Mouse (Mus musculus) kidney, adult 11 months (tissue): Measurements from ENCODE around the gene Chil4.
"Not testable (repeated sequence)": the region's sequence is repeated elsewhere in the genome, so short reads cannot be mapped to it uniquely, and the experiment has no call there.

Experiments
- DNase-seq: peaks from one replicate; pipeline ENCODE4 v3.0.0; 2022

Chil4 gene

DNA sequence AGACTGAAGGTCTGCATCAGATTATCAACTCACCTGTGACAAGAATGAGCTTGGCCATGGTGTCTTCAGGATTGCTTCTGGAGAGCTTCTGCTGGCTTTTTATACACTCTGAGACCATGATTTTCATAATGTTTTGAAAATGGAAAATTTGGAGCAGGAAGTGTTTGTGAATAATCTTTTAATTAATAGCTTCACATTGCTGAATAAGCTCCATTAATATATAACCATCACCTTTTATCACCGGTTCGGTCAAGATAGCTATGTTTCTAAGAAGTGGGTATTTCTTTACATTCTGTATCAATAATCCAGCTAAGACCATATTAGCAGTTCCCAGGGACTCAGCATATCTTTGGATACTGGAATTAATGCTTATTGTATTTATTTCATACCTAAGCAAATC is at the start of gene Chil4:
Gene Chil4 (minus strand): TSS at position 101 of the 400 bp plus-strand sequence.
- no peak for DNase-seq

DNA sequence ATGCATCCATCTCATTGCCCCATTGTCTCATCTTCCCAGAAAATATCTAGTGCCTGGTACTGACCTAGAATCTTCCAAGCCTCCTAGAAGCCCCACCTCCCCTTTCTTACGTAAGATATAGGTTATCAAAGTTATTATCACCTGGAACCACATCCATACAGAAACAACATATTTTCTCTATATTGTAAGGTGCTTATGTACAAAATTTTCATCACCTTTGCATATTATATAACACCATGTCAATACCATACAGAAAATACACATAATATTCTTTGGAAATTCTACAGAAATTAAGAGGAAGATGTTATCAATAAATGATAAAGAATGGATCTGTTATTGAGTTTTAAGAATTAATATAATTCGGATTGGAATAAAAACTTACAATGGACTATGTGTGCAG is 46.5 kb upstream of the Chil4 start:
- no peak for DNase-seq

- no peak for DNase-seq
These were observed 45.5 kb upstream of the Chil4 start for GRCm38 (mm10) chr3:106264854-106265253.

GRCm38 (mm10) chr3:106257076-106257475 is 37.8 kb upstream of the Chil4 start:
- DNase-seq = not testable (repeated sequence)

- no peak for DNase-seq
These were observed 33.4 kb upstream of the Chil4 start for GRCm38 (mm10) chr3:106252719-106253118.

DNA sequence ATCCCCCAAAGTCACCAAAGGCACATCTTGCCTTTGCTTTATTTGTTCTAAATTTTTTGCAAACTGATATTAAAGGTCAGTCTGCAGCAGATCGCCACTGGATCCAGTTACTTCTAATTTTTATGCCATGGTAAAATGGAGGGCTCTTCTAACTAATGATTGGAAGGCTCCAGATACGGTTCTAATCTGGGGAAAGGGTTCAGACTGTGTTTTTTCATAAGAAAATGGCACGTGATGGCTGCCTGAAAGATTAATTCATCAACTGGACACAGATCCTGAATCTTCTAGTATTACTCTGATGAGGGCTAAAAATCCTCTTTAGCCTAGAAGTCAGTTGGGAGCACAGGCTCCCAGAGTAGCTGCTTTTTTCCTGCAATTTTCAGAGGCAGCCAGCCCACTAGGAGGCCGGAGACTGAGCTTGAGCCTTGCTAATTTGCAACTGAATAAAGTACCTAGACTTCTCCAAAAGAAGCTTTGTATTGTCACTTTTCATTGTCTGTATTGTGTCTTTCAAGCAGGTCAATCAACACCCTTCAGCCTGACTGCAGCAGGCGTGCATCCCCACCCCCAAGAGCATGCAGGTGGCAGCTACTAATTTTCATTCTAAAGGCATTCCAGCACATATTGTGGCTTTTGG is 31.6 kb upstream of the Chil4 start:
- not testable (repeated sequence) for DNase-seq

GRCm38 (mm10) chr3:106247369-106247768 is 28.1 kb upstream of the Chil4 start:
- DNase-seq = not testable (repeated sequence)

GRCm38 (mm10) chr3:106240210-106240609 is 20.9 kb upstream of the Chil4 start:
- not testable (repeated sequence) for DNase-seq

- no peak for DNase-seq
These were observed 20.0 kb upstream of the Chil4 start for GRCm38 (mm10) chr3:106239196-106239791.

GRCm38 (mm10) chr3:106223391-106223790 is 4.1 kb upstream of the Chil4 start:
- not testable (repeated sequence) for DNase-seq

- DNase-seq = no peak
These were observed 2.4 kb upstream of the Chil4 start for GRCm38 (mm10) chr3:106221625-106222265.

GRCm38 (mm10) chr3:106218284-106218954 is 888 bp downstream of the Chil4 start:
- not testable (repeated sequence) for DNase-seq

GRCm38 (mm10) chr3:106198030-106198429 is 21.3 kb downstream of the Chil4 start:
- not testable (repeated sequence) for DNase-seq

- DNase-seq = not testable (repeated sequence)
These were observed 22.1 kb downstream of the Chil4 start for GRCm38 (mm10) chr3:106197246-106197645.

DNA sequence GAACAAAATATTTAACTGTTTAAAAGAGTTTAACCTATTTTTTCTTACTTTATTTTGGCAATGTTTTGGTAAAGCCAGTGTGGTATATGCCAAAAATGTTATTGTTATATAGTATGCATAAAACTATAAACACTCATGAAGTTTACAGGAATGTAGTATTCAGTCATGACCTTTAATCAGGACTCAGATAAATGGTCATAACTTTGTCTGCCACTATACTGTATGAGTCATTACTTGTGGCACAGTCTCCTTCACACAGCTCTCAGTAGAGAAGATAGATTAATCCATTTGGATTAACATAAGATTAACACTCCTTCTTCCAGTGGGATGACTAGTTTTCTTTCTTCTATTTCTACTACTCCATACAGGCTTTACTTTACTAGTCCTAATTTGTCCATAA is 23.0 kb downstream of the Chil4 start:
- DNase-seq = no peak

GRCm38 (mm10) chr3:106195486-106195885 is 23.8 kb downstream of the Chil4 start:
- no peak for DNase-seq

DNA sequence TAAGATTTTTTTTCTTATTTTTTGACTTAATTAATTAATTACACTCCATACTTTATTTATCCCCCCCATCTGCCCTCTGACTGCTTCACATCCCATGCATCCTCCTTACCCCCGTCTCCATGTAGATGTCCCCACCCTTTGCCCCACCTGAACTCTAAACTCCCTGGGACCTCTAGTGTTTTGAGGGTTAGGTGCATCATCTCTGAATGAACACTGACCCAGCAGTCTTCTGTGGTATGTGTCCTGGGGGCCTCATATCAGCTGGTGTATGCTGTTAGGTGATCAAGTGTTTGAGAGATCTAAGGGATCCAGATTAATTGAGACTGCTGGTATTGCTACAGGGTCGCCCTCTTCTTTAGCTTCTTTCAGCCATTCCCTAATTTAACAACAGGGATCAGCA is 31.3 kb downstream of the Chil4 start:
- no peak for DNase-seq

GRCm38 (mm10) chr3:106177509-106178189 is 41.7 kb downstream of the Chil4 start:
- DNase-seq = no peak

DNA sequence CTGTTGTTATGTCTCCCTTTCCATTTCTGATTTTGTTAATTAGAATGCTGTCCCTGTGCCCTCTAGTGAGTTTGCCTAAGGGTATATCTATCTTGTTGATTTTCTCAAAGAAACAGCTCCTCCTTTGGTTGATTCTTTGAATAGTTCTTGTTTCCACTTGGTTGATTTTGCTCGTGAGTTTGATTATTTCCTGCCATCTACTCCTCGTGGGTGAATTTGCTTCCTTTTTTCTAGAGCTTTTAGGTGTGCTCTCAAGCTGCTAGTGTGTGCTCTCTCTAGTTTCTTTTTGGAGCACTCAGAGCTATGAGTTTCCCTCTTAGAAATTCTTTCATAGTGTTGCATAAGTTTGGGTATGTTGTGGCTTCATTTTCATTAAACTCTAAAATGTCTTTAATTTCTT is 44.3 kb downstream of the Chil4 start:
- not testable (repeated sequence) for DNase-seq

GRCm38 (mm10) chr3:106172506-106172905 is 46.8 kb downstream of the Chil4 start:
- not testable (repeated sequence) for DNase-seq

GRCm38 (mm10) chr3:106171135-106171731 is 48.1 kb downstream of the Chil4 start:
- DNase-seq = no peak

DNA sequence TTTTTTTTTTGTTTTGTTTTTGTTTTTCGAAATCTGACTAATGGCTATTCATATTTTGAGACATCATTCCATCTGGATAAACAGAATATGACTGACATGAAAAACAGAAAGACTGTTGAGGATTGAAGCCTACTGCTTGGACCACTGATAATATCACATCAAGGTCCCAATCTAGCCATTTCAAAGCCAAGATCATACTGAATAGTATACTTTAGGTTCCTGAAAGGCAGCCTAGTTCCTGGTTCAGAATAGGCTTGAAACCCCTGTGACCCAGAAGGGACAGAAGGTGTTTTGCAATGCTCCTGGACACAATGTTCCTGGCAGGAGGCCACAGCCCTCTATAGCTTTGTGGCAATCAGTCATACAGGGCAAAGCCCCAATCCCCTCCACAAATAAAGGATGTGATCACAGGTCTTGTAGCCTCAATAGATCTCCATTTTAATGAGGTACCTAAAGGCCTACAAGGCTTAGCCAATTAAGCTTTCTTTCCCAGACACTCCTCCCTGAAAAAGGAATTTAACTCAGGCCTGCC is 48.7 kb downstream of the Chil4 start:
- no peak for DNase-seq
